Mouse (Mus musculus) megakaryocyte-erythroid progenitor cell, adult 5-6 weeks (primary cell): ENCODE measurements around the gene Gpr84. TPM values are rescaled to one million over a fixed set of nuclear protein-coding genes. Genes with fewer than 3 reads are reported as not detected.

Experiments
- total RNA-seq, 2 experiments: library from RNA; stranded (forward) in 1 of 2; stranded (reverse) in 1 of 2; fragments of 200-1000, 215-1000 nt in 1 of 2; fragments of >200 nt in 1 of 2; fragmentation: Nextera tagmentation in 1 of 2; gene quantifications; 2 replicates each; pipeline ENCODE4 v1.2.3; 2014 to 2017

The Gpr84 gene
- total RNA-seq, 2 experiments from 2014 or later, result 1.3 TPM; not detected in 1

Other genes with a start within 250 kb of the Gpr84 start
- 3.6 and 5.9 TPM in 2 replicates for gene Smug1, start 143.5 kb downstream of the Gpr84 start, total RNA-seq (2014; fragmentation: Nextera tagmentation)
- 2.2 and 4.2 TPM in 2 replicates for gene Smug1, start 143.5 kb downstream of the Gpr84 start, total RNA-seq (2017)
- 151 and 165 TPM in 2 replicates for gene Cbx5, start 70.8 kb downstream of the Gpr84 start, total RNA-seq (2014; fragmentation: Nextera tagmentation)
- 183 and 300 TPM in 2 replicates for gene Cbx5, start 70.8 kb downstream of the Gpr84 start, total RNA-seq (2017)
- gene Hnrnpa1, start 70.2 kb downstream of the Gpr84 start, total RNA-seq (2014; fragmentation: Nextera tagmentation), result 845 and 937 TPM in 2 replicates
- 2,161 and 2,727 TPM in 2 replicates for gene Hnrnpa1, start 70.2 kb downstream of the Gpr84 start, total RNA-seq (2017)
- 145 and 147 TPM in 2 replicates for gene Nfe2, start 52.2 kb downstream of the Gpr84 start, total RNA-seq (2014; fragmentation: Nextera tagmentation)
- 124 and 142 TPM in 2 replicates for gene Nfe2, start 52.2 kb downstream of the Gpr84 start, total RNA-seq (2017)
- 218 and 249 TPM in 2 replicates for gene Copz1, start 37.9 kb downstream of the Gpr84 start, total RNA-seq (2014; fragmentation: Nextera tagmentation)
- 53.9 and 91.2 TPM in 2 replicates for gene Copz1, start 37.9 kb downstream of the Gpr84 start, total RNA-seq (2017)
- 23.4 and 28.7 TPM in 2 replicates for gene Zfp385a, start 29.5 kb upstream of the Gpr84 start, total RNA-seq (2014; fragmentation: Nextera tagmentation)
- gene Zfp385a, start 29.5 kb upstream of the Gpr84 start, total RNA-seq (2017), result 1.7 and 2.1 TPM in 2 replicates
- gene Itga5, start 56.2 kb upstream of the Gpr84 start, total RNA-seq (2014; fragmentation: Nextera tagmentation), result 51.5 and 56.4 TPM in 2 replicates
- 11.5 and 11.8 TPM in 2 replicates for gene Itga5, start 56.2 kb upstream of the Gpr84 start, total RNA-seq (2017)
- gene Gtsf1, start 119.9 kb upstream of the Gpr84 start, total RNA-seq (2014; fragmentation: Nextera tagmentation), result not detected in 2 replicates
- gene Gtsf1, start 119.9 kb upstream of the Gpr84 start, total RNA-seq (2017), result not detected in 2 replicates
- not detected in 2 replicates for gene Gtsf2, start 137.9 kb upstream of the Gpr84 start, total RNA-seq (2014; fragmentation: Nextera tagmentation)
- gene Gtsf2, start 137.9 kb upstream of the Gpr84 start, total RNA-seq (2017), result not detected in 2 replicates
- gene Nckap1l, start 143.2 kb upstream of the Gpr84 start, total RNA-seq (2014; fragmentation: Nextera tagmentation), result 40.1 and 49.9 TPM in 2 replicates
- gene Nckap1l, start 143.2 kb upstream of the Gpr84 start, total RNA-seq (2017), result 60.4 and 61.3 TPM in 2 replicates
- 3.6 and 5.8 TPM in 2 replicates for gene Pde1b, start 192.4 kb upstream of the Gpr84 start, total RNA-seq (2014; fragmentation: Nextera tagmentation)
- 1.3 and 1.5 TPM in 2 replicates for gene Pde1b, start 192.4 kb upstream of the Gpr84 start, total RNA-seq (2017)
- not detected in 2 replicates for gene Ppp1r1a, start 227.4 kb upstream of the Gpr84 start, total RNA-seq (2014; fragmentation: Nextera tagmentation)
- gene Ppp1r1a, start 227.4 kb upstream of the Gpr84 start, total RNA-seq (2017), result not detected in 2 replicates